Mouse (Mus musculus): ENCODE data around the gene Scmh1. TPM values are rescaled to one million over a fixed set of nuclear protein-coding genes. Genes with fewer than 3 reads are reported as not detected.
A peak's percentile ranks its signal among the peaks of the same experiment; 100 is the strongest.

Scmh1 gene
- polyA plus RNA-seq (2012; rRNA removed): 11.8 and 12.0 TPM in 2 replicates

DNA sequence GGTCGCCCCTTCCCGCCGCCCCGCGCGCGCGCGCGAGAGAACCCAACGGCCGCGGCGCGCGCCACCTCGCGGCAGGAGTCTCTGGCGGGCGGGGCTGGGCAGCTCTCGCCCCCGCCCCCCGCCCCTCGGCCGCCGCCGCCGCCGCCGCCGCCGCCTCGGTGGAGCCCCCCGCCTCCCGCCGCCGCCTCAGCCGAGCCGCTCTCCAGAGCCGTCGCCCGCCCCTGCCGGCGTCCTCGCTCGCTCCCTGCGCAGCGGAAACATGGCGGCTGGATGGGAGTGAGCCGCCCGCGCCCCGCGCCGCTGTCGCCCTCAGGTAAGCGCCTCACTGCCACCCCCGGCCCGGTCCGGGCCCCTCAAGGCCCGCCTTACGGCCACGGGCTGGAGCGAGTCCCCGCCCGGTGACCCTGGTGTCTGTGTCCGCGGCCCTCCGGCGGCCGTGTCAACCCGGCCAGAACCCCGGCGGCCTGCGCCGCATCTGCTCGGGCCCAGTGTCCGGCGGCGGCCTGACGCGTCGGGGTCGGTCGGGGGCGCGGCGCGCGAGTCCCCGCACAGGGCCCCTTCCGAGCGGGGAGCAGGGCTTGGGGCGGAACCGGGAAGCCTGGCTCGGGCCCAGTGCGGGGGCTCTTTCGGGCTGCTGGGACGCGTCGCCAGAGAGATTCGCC lies at the start of gene Scmh1:
TSS of gene Scmh1 (plus strand) at position 138 of the 662 bp plus-strand sequence.
- peak in 1 of 2 experiments; percentile 41 for DNase-seq (ENCODE audit: low read depth in 1 of 2, low spot score in 2 of 2)
- 1% methylated on average over 53 of the region's 102 CpGs for WGBS
- H3K4me3 ChIP-seq (ENCODE audit: extremely low read depth, insufficient read depth, insufficient read length): peak within 1 kb of the TSS; percentile 95
- peak within 1 kb of the TSS; percentile 73 for H3K27ac ChIP-seq (ENCODE audit: insufficient read depth, low read length)
- no peaks in the 10 kb centered on the region for H3K36me3 ChIP-seq (ENCODE audit: control insufficient read depth, insufficient read depth, low read length)
- peaks cover 3% of the 10 kb centered on the region; the same call in 1 of the 2 replicates for H3K27me3 ChIP-seq (ENCODE audit: control insufficient read depth, insufficient read depth, low read length)
- TF ChIP-seq POLR2A (IDR thresholded peaks at IDR 0.05; ENCODE audit: low read depth, low read length) (no peak), CTCF (IDR thresholded peaks at IDR 0.05; ENCODE audit: extremely low read depth, insufficient read depth, insufficient read length, insufficient replicate concordance) (no peak)
- peaks cover 3% of the 10 kb centered on the region for H3K4me1 ChIP-seq (ENCODE audit: control insufficient read depth, insufficient read depth, insufficient read length)

DNA sequence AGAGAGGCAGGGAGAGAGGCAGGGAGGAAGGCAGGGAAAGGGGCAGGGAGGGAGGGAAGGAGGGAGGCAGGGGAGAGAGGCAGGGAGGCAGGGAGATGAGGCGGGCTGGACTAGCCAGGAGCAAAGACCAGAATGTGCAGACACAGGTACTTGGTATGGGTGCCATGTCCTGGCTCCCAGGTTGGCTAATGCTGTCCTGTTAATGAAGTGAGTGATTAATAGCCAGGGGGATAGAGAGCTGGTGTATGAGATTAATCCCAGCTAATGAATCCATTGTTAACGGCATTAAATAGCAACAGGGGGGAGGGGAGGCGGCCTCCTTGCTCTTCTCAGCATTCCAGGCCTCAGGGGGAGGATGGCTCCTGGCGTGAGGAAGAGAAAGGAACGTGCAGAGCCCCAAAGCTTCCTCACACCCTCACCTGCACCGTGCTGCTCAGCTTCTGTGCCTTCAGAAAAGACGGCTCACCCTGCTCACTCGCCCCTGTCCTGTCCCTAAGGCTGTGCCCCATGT lies 45.0 kb upstream of the Scmh1 start:
- Histone ChIP-seq H3K27me3 (ENCODE audit: control insufficient read depth, insufficient read depth, low read length) (peaks cover 2% of the 10 kb centered on the region; the same call in 1 of the 2 replicates), H3K4me3 (ENCODE audit: extremely low read depth, insufficient read depth, insufficient read length) (no peak overlapping the region), H3K27ac (ENCODE audit: insufficient read depth, low read length) (no peak overlapping the region), H3K36me3 (ENCODE audit: control insufficient read depth, insufficient read depth, low read length) (no peaks in the 10 kb centered on the region), H3K4me1 (ENCODE audit: control insufficient read depth, insufficient read depth, insufficient read length) (no peaks in the 10 kb centered on the region)
- 46% methylated on average over 8 of the region's 8 CpGs for WGBS
- DNase-seq (ENCODE audit: low read depth in 1 of 2, low spot score in 2 of 2): no peak
- TF ChIP-seq CTCF (IDR thresholded peaks at IDR 0.05; ENCODE audit: extremely low read depth, insufficient read depth, insufficient read length, insufficient replicate concordance) (no peak), POLR2A (IDR thresholded peaks at IDR 0.05; ENCODE audit: low read depth, low read length) (no peak)

DNA sequence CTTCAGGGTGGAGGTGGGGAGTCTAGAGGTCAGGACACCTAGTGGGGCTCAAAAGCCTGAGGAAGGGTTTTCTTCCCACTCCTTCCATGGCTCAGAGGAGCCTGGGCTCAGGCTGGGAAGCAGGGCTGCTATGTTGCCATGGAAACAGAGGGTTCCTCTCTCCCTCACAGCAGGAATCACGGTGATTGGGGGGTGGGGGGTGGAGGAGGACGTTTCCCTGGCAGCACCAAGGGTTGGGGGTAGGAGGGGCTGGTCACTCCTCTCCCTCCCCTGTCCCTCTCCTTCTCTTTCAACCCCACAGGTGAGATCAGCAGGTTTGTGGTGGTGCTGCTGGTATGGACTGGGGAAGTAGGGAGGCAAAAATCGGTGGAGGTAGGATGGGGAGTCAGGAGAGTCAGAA lies 40.4 kb upstream of the Scmh1 start:
- WGBS: 14% methylated on average over 3 of the region's 3 CpGs
- TF ChIP-seq POLR2A (IDR thresholded peaks at IDR 0.05; ENCODE audit: low read depth, low read length): no peak
- TF ChIP-seq CTCF (IDR thresholded peaks at IDR 0.05; ENCODE audit: extremely low read depth, insufficient read depth, insufficient read length, insufficient replicate concordance): no peak
- H3K27me3 ChIP-seq (ENCODE audit: control insufficient read depth, insufficient read depth, low read length): peaks cover 2% of the 10 kb centered on the region; the same call in 1 of the 2 replicates

DNA sequence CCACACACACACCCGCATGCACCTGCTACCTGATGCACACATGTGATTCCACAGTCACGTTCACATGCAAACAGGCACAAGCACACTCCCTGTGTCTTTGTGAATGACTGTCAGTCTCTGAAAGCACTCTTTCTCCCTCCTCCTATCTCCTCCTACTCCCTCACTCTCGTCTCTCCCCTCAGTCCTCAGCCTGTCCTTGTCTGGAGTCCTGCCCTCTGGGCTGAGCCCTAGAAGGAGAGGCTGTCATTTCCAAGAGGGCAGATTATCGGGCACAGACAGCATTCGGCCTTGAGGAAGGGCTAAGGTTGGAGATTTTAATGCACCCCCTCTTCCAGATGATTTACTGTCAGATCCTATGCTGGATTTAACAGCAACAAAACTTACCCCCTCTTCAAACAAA lies 39.6 kb upstream of the Scmh1 start:
- no peak overlapping the region for H3K27ac ChIP-seq (ENCODE audit: insufficient read depth, low read length)
- TF ChIP-seq CTCF (IDR thresholded peaks at IDR 0.05; ENCODE audit: extremely low read depth, insufficient read depth, insufficient read length, insufficient replicate concordance): no peak
- no peak for TF ChIP-seq POLR2A (IDR thresholded peaks at IDR 0.05; ENCODE audit: low read depth, low read length)
- H3K27me3 ChIP-seq (ENCODE audit: control insufficient read depth, insufficient read depth, low read length): peaks cover 2% of the 10 kb centered on the region; the same call in 1 of the 2 replicates
- no peak overlapping the region for H3K4me3 ChIP-seq (ENCODE audit: extremely low read depth, insufficient read depth, insufficient read length)
- WGBS: 65% methylated on average over 5 of the region's 5 CpGs
- no peaks in the 10 kb centered on the region for H3K36me3 ChIP-seq (ENCODE audit: control insufficient read depth, insufficient read depth, low read length)
- no peak for DNase-seq (ENCODE audit: low read depth in 1 of 2, low spot score in 2 of 2)
- no peaks in the 10 kb centered on the region for H3K4me1 ChIP-seq (ENCODE audit: control insufficient read depth, insufficient read depth, insufficient read length)

More for the DNA sequence above, 40.4 kb upstream of the Scmh1 start:
- H3K4me1 ChIP-seq (ENCODE audit: control insufficient read depth, insufficient read depth, insufficient read length): no peaks in the 10 kb centered on the region
- H3K27ac ChIP-seq (ENCODE audit: insufficient read depth, low read length): no peak overlapping the region
- no peak for DNase-seq (ENCODE audit: low read depth in 1 of 2, low spot score in 2 of 2)
- no peaks in the 10 kb centered on the region for H3K36me3 ChIP-seq (ENCODE audit: control insufficient read depth, insufficient read depth, low read length)
- H3K4me3 ChIP-seq (ENCODE audit: extremely low read depth, insufficient read depth, insufficient read length): no peak overlapping the region

DNA sequence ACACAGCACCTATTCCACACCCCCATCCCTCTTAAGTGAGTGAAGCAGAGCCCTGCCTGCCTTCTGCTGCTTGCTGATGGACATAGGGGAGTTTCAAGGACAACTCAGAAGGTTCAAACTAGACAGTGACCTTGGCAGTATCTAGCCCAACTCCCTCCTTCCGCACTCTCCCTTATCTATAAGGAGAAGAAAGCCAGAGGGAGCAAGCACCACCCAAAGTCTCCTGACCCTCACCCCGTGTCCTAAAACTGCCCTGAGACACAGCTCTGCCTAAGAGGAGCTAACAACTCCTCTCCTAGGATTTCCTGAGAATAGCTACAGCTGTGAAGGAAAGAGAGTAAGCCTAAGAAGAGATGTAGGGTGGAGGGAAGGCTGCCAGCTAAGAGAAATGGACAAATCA lies 37.0 kb upstream of the Scmh1 start:
- Histone ChIP-seq H3K36me3 (ENCODE audit: control insufficient read depth, insufficient read depth, low read length) (no peaks in the 10 kb centered on the region), H3K4me1 (ENCODE audit: control insufficient read depth, insufficient read depth, insufficient read length) (no peaks in the 10 kb centered on the region), H3K27ac (ENCODE audit: insufficient read depth, low read length) (no peak overlapping the region), H3K27me3 (ENCODE audit: control insufficient read depth, insufficient read depth, low read length) (no peaks in the 10 kb centered on the region), H3K4me3 (ENCODE audit: extremely low read depth, insufficient read depth, insufficient read length) (no peak overlapping the region)
- TF ChIP-seq POLR2A (IDR thresholded peaks at IDR 0.05; ENCODE audit: low read depth, low read length): no peak
- no peak for TF ChIP-seq CTCF (IDR thresholded peaks at IDR 0.05; ENCODE audit: extremely low read depth, insufficient read depth, insufficient read length, insufficient replicate concordance)
- no peak for DNase-seq (ENCODE audit: low read depth in 1 of 2, low spot score in 2 of 2)
- 91% methylated on average over 2 of the region's 2 CpGs for WGBS

DNA sequence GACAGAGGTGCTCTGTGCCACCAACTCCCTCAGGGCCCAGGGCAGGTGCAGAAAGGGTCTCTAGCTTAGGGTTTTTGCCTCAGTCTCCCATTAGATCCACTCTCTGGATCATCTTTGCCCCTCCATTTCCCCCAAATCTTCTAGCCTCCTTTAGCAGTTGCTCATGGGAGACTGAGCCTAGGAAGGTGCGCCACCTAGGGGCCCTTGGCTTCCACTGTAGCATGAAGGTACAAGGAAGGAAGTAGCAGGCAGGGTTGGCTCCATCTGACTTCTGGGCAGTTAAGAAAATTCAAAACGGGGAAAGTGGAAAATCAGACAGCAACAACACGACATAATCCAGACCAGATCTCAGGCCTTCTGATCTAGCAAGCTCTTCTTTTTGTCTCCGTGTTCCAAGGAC lies 36.4 kb upstream of the Scmh1 start:
- H3K27me3 ChIP-seq (ENCODE audit: control insufficient read depth, insufficient read depth, low read length): no peaks in the 10 kb centered on the region
- H3K36me3 ChIP-seq (ENCODE audit: control insufficient read depth, insufficient read depth, low read length): no peaks in the 10 kb centered on the region
- no peak overlapping the region for H3K4me3 ChIP-seq (ENCODE audit: extremely low read depth, insufficient read depth, insufficient read length)
- DNase-seq (ENCODE audit: low read depth in 1 of 2, low spot score in 2 of 2): peak; percentile 15 to 47
- no peaks in the 10 kb centered on the region for H3K4me1 ChIP-seq (ENCODE audit: control insufficient read depth, insufficient read depth, insufficient read length)
- WGBS: 10% methylated on average over 4 of the region's 4 CpGs
- TF ChIP-seq CTCF (IDR thresholded peaks at IDR 0.05; ENCODE audit: extremely low read depth, insufficient read depth, insufficient read length, insufficient replicate concordance) (peak; percentile 69; the same call in 1 of the 2 replicates), POLR2A (IDR thresholded peaks at IDR 0.05; ENCODE audit: low read depth, low read length) (no peak)
- H3K27ac ChIP-seq (ENCODE audit: insufficient read depth, low read length): no peak overlapping the region

DNA sequence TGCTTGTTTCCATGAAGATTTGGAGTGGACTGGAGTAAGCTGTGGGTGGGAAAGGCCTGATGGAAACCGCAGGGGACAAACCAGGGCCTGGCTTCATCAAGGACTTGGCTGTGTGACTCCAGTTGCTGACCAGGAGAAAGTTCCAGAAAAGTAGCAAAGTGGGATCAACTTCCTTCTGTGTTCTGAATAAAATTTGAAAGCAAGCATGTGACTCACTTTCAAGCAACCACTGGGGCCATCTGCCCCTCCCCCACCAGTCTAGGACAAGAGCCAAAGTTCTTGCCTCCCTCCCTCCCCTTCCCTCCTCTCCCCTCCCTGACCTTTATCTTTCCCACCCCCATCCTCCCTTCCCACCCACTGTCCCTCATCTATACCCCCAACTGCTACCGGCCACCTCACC lies 35.9 kb upstream of the Scmh1 start:
- Histone ChIP-seq H3K4me3 (ENCODE audit: extremely low read depth, insufficient read depth, insufficient read length) (no peak overlapping the region), H3K36me3 (ENCODE audit: control insufficient read depth, insufficient read depth, low read length) (no peaks in the 10 kb centered on the region)

More for the DNA sequence above, 35.9 kb upstream of the Scmh1 start:
- DNase-seq (ENCODE audit: low read depth in 1 of 2, low spot score in 2 of 2): no peak
- 45% methylated on average over 2 of the region's 2 CpGs for WGBS
- Histone ChIP-seq H3K4me1 (ENCODE audit: control insufficient read depth, insufficient read depth, insufficient read length) (no peaks in the 10 kb centered on the region), H3K27ac (ENCODE audit: insufficient read depth, low read length) (no peak overlapping the region), H3K27me3 (ENCODE audit: control insufficient read depth, insufficient read depth, low read length) (no peaks in the 10 kb centered on the region)
- TF ChIP-seq CTCF (IDR thresholded peaks at IDR 0.05; ENCODE audit: extremely low read depth, insufficient read depth, insufficient read length, insufficient replicate concordance): no peak
- TF ChIP-seq POLR2A (IDR thresholded peaks at IDR 0.05; ENCODE audit: low read depth, low read length): no peak
